Mouse (Mus musculus) lung, postnatal 0 days (tissue): ENCODE measurements around the gene Rapgef2.

ENCODE experiments used
- CTCF ChIP-seq: IDR thresholded peaks from 2 replicates; pipeline ENCODE4 v1.5.1; 2016; ENCODE audit warnings: antibody characterized with exemption, mild to moderate bottlenecking
- EP300 ChIP-seq: IDR thresholded peaks from 2 replicates; pipeline ENCODE4 v1.6.1; 2016; ENCODE audit warnings: antibody characterized with exemption, mild to moderate bottlenecking, control low read depth

GRCm38 (mm10) chr3:79270980-79271555, 15.2 kb downstream of the Rapgef2 start:
- TF ChIP-seq CTCF, result no peak
- no peak for TF ChIP-seq EP300
